Mouse (Mus musculus) left cerebral cortex, adult 11 months (tissue): ENCODE data around the gene Xrcc6.
"Not testable (repeated sequence)": the region's sequence is repeated elsewhere in the genome, so short reads cannot be mapped to it uniquely, and the experiment has no call there.

Experiments used
- DNase-seq: peaks from one replicate; pipeline ENCODE4 v3.0.0; 2022; ENCODE audit warnings: low spot score

Gene Xrcc6

DNA sequence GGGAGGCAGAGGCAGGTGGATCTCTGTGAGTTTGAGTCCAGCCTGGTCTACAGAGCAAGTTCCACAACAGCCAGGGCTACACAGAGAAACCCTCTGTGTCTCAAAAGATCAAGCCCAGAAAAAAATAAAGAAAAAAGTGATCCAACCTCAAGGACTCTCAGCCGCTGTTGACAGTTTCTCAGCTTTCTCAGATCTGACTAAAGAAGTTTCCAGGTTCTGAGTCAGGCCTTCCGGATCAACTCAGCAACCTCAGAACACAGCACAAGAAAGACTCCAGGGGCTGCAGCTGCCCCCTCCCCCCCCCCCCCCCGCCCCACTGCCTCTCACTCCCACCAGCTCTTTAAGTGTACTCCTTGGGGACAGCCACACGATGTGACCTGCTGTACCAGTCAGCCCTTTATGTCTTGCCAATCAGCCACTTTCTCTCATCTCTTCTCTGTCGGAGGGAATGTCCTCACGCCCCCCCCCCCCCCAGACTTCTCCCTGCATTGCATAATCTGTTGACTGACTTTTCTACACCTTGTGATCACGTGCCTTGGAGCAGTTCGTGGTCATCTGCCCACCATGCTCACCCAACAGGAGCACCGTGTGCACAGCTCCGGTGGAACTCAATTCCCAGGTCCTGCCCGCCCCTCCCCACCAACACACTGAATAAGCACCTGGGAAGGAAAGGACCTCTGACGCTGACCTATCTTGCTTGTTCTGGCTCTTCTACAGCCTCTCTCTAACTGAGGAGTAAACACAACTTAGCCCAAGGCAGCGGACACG, 21.4 kb upstream of the Xrcc6 start:
- no peak for DNase-seq

DNA sequence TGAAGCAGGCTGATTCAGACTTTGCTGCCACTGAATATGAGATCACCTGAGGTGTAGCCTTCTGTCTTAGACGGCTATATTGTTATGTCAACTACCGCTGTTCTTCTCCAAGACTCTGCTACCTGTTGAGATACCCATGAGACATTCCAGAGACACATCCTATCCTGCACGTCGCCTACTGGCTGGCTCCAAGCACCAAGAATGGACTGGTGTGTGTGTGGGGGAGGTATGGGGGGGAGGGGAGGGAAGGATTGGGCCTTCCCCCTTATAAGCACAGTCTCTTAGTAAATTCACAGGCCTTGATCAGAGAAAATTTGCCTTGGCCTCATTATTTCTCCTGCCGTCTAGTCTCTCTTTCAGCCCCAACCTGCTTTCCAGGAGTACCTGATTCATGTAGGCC, 19.8 kb upstream of the Xrcc6 start:
- no peak for DNase-seq

DNA sequence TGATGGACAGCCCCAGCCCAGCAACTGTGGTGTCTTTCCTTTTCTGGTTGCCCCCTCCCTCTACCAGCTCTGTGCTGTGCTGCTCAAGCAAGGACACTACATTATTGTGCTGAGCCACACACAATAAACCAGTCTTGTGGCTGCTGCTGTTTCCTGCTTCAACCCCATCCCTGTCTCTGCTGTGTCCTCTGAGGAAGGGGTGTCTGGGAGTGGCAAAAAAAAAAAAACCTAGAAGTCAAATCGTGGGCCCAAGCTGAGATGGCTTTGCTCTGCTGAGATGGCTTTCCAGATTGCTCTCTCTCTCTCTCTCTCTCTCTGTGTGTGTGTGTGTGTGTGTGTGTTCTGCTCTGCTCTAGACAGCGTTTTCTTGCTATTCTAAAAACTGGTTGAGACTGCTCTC, 19.2 kb upstream of the Xrcc6 start:
- DNase-seq: no peak

DNA sequence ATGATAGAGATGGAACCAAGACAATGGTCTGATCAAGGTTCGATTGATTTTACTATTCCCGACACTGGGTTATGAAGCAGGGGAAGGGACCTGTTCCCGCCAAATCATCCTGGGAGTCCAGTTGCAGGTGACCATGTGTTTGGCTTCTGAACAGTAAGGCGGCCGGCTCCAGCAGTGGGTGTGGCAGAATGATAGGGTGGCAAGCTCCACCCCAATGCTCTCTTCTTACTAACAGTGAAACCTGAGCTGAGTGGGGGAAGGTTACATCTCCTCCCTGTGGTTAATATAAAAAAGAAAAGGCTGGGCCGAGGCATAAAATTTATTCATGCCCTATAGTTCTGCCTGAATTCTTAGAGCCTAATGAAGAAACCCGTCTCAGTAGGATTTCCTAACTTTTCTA, 18.5 kb upstream of the Xrcc6 start:
- no peak for DNase-seq

DNA sequence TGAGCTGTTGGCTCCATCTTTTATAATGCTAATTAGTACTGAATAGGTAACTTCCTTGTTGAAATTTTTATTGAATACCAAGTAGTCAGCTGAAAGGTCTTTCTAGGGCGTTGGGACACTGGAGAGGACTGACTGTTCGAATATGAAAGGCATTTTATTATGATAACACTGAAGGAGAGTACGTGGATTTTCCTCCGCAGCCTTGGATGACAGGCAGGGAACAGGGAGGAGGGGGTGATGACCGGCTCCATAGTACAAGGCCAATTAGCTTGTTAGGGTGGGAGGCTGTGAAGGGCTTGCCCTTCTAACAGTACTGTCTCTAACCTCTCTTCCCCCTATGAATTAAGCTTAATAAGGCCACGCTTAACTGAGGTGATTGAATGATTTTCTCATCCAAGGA, 18.0 kb upstream of the Xrcc6 start:
- DNase-seq: not testable (repeated sequence)

DNA sequence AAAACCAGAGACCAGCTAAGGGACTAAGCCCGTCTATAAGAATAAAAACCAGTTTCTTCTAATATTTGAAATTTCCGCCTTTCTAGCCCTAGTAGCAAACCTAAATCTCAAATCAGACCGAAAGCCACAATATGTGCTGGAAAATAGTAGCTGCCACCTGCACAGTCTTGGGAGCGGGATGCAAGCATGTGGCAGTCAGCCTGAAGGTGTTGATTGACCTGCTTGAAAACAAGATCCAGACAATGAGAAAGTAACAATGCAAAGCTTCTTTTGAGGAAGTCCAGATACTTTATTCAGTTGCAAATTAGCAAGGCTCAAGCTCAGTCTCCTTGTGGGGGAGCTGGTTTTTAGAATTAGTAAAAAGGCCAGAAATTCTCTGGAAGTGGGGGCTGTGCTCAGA, 17.1 kb upstream of the Xrcc6 start:
- not testable (repeated sequence) for DNase-seq

DNA sequence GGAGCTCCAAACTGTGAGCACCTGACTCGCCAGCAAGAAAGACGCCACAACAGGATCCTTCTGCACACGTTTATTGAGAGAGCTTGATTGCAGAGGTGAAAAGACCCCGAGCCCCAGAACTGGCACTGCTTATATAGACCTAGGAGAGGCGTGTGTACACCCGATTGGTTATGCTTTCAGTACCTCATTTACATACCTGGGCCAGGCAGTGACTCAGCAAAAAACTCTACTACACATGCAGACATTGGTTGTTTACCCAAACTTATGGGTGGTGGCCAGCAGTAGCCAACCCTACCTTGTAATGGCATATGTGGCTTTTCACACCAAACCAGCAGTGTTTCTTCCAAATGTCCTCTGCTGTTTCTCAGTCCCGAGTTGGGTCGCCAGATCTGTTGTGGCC, 12.5 kb upstream of the Xrcc6 start:
- DNase-seq: not testable (repeated sequence)

DNA sequence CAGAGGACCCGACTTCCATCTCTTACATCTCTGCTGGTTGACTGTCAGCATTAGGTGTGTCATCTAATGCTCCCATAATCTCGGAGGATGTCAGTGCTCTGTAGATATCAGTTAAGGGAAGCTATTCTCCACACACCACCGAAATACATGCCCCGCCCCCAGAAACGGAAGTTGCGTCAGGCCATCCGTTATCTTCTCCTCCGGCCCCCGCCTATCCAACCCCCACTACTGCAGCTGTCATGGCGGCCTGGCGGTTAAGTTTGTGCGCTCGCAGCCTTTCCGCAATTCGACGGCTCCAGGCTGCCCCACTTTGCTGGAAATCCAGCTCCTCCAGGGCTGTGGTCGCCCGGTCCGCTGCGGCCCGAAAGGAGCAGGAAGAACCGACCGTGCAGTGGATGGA, 7.3 kb upstream of the Xrcc6 start, which contains the start of gene 1700029P11Rik:
Gene 1700029P11Rik, plus strand, starts transcription at position 220 of the 400 bp plus-strand sequence.
- no peak for DNase-seq

DNA sequence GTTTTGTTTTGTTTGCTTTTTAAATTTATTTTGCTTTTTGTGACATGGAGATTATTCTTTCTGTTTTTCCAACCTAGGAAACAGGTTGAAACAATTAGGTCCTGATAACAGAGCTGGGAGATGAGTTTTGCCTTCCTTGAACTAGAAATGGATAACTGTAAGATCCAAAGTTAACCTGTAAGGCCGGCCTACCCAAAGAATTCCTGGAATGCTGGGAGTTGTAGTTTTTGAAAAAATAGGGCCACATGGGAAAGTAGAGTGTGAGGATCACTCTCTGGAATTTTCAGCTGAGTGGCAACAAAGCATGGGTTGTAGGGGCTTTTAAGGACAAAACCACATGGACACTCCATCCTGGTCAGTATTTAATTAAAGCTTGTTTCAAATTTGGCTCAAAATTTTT, 5.5 kb upstream of the Xrcc6 start:
- no peak for DNase-seq

DNA sequence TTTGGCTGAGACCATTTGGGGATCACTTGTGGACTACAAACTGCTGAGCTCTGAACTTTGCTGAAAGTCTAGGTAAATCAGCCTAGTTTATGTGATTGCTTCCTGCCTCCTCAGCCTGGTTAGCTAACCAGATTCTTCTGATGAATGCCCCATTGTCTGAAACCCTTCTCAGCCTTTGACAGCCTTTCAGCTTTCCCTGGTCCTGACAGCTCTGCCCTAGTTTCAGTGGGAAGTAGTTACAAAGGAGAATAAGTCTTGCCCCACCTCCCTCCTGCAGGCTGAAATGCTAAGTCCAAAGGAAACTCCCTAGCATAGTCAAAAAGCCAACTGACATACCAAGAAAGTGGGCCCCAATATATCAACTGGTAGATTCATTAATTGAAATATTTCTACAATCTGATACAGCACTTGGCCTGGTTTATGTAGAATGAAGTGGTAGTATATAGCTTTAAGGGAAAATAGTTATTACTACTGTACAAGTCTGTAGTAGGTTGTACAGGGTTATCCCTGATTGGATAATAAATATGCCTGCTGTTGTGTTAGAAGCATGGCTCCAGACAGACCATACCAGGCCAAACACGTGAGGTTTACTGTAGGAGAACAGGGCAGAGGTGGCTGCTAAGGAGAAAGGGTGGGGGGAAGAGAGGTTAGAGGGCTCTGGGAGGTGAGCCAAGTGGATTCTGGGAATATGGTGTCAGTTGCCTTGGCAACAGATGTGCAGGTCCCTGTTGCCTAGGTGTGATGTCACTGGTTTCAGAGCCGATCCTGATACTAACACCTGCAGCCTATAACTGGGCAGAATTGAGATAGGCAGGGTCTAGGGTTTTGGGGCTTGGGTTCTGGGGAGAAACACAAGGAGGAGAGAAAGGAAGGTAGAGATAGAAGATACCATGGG, 2.1 kb upstream of the Xrcc6 start:
- no peak for DNase-seq

DNA sequence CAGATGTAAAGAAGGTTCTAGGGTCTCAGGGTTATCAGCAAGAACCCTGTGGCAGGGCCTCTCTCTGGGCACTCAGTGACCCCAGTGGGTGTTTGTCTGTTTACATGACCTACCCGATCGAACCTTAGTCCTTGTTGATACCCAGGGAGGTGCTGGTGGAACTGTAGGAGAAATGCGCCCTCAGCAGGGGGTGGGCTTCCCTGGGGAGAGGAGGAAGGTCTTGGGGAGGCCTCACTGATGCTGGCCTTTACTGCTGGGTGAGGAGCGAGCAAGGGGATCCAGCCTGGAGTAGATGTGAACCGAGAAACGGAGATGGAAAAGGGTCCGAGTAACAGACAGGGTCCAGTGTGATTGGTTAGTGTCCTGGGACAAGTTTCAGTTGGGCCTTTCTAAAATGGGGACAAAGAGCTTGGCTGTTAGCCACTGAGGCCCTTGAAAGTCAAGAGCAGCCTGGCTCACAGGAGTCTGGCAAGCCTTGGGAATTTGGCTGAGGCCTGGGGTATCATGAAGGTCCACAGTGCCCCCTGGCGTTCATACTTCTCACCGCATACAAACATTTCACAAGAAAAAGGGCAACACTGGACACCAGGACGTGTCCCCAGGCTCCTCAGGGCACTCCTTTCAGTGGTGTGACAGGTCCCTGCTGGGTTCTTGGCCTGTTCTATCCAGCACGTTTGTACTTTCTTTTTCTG, 1.9 kb downstream of the Xrcc6 start:
- DNase-seq: peak; percentile 79

DNA sequence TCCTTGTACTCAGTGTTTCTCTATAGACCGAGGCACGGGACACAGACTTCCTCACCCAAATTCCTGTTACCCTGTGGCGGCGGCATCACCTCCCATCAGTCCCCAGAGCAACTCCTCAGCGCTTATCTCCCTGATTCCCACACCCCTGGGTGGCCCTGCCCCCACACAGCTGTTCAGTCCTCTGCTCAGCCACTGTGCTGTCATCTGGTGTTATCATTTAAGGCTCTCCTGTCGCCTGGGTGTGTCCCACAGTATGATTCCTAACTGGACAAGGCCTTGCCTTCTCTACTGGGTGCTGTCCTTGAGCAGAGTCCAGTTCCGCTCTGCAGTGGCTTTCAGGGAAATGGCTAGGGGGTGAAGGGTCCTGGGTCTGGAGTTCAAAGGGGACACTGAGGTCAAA, 2.9 kb downstream of the Xrcc6 start:
- DNase-seq: no peak

DNA sequence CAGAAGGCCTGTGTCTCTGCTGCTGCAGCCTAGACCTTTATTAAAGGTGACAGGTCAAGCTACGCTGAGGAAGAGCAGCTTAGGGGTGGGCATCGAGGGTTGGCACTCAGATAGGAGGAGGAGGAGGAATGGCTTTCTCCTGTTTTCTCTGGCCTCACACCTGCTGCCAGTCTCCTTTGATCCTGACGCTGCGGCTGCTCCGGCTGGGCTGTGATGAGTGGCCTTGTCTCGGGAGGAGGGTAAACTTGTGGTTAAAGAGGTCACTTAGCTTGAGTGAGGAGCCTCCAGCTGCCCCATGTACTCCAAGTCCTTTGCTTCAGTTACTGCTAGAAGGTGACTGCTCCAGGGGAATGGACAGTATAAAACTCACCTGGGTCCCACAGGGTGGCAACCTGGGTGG, 6.4 kb downstream of the Xrcc6 start:
- no peak for DNase-seq

DNA sequence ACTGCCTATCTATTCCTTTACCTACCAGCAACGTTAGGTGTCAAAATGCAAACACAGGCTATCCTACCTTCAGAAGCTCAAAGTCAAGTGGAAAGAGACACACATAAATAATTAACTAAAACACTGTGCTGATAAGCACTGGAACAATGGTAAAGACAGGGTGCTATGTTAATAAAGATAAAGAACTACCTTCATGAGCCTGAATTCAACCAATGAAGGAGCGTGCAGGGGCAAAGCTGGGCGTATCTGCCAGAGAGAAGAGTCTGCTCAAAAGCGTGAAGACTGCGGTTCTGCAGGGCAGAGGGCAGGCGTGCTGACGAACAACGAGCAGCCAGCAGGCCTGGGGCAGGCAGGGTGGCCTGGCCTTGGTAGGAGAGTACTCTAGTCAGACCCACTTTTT, 16.6 kb downstream of the Xrcc6 start:
- DNase-seq: no peak

DNA sequence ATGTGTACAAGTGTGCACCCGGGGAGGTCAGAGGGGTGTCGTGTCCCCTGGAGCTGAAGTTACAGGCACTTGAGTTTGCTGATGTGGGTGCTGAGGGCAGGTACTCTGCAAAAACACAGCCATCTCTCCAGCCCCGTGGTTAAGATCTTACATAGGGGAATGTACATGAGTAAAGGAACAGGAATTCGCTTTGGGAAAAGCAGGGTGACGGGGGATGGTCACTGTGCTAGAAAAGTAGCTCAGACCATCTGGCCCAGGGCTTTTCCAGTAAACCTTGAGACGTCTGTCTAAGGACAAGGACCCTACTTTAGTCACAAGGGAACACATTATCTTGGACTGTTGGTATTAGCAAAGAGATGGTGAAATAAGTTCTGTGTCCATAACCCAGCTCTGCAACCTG, 24.3 kb downstream of the Xrcc6 start:
- DNase-seq: no peak

DNA sequence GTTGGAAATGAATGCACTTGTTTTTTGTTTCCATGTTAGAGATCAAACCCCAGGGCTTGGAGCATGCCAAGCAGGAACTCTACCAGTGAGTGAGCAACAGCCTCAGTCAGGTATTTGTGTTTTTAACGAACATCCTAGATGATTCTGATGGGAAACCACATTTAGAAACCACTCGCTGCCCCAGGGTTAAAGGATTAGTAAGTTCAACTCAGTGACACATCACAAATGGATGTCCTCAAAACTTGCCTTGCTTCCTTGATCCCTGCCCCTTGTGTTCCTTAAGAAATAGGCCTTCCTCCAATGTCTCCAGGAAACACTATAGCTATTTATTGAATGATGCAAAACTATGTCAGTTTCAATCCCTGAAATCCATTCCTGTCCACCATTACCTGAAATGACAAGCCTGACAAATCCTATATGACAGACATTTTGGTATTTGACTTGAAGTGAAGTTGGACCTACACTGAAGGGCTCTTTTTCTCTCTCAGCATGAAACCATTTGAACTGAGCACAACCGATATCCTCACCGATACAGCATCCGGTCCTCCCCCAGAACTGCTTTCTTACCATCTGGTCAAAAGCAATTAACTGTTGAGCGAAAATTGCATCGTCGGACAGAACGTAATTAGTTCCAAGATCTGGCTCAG, 27.2 kb downstream of the Xrcc6 start:
- no peak for DNase-seq

DNA sequence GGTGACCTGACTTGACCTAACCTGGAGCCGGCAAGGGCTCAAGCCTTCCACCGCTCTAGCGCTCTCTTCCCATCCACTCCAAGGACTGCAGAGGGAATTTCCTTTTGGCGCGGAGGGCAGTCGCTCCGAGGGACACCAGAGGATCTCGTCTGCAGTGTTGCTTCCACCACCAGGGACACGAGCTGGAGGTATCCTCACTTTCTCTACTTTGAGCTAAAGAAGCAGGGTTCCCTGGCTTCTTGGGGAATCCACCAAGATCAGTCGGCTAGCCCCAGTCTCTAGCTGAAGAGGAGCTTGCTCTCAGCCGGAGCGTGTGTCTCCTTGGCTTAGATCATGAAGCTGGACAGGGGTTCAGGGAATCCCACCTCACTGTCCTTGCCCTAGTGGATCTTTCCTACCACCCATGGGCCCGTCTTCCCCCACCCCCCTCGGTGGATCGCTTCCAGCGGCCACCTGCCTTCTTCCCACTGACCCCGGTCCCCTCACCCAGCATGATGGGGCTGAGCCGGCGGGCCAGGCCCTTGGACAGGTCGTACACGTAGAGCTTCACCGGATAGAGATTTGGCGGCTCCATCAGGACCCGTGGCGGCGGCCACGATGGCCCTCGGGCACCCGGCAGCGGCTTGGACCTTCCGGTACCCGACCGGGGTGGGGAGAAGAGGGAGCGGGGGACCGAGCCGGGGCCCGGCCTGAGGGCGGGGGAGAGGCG, 27.9 kb downstream of the Xrcc6 start:
- DNase-seq: no peak

DNA sequence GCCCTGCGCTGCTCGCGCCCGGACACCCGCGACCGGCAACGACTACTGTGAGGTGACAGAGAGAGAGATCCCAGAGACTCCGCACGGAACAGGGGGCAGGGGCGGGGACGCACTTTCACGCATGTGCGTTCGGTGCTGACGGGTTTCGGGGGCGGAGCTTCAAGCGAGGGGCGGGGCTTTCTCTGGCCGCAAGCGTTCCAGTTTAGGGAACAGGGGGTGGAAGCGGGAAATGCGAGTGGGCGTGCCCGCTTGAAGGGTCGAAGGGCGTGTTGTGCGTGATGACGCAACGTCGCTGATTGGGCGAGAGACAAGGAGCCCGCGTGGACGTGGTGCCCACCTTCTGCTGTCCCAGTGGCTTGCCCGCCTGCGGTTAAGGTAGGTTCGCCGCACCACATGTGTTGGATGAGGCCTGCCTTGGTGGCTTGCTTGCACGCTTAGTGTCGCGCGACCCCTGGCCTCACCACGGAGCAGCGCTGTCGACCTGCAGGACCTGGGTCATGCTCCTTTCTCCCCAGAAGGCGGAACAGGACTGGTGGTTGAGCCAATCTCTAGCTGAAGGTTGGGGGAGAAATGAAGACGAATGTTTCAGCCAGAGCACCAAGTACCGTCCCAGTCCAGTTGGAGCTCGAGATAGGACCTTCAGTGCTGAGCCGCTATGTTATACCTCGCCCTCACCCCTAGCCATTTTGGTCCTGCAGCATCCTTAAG, 28.6 kb downstream of the Xrcc6 start:
- DNase-seq: peak; percentile 99

DNA sequence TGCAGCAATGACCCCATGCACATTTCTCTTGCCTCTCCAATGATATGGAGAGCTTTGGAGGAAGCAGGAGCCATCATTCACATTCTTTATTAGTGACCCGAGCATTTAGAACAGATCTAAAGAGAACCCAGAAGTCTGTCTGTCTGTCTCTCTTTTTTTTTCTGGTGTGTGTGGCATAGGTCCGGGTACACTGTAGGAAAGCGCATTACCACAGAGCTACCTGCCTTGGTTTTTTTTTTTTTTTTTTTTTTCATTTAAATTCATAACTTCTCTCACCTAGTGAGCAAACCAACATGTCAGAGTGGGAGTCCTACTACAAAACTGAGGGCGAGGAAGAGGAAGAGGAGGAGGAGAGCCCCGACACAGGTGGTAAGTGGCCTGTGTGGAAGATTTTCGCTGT, 29.2 kb downstream of the Xrcc6 start:
- DNase-seq: no peak

DNA sequence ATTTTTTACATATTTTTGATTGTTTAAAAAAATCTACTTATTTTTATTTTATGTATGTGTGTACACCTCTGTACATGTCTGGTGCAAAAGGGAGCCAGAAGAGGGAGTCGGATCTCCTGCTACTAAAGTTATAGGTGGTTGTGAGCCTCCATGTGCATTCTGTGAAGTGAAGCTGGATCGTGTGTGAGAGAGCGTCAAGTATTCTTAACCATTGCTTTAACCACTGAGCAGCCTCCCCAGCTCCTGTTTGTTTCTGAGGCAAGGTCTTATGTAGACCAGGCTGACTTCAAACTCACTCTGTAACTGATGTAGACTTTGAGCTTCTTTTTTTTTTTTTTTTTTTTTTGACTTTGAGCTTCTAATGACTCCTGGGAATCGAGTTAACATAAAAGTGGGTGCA, 29.8 kb downstream of the Xrcc6 start:
- DNase-seq: no peak

DNA sequence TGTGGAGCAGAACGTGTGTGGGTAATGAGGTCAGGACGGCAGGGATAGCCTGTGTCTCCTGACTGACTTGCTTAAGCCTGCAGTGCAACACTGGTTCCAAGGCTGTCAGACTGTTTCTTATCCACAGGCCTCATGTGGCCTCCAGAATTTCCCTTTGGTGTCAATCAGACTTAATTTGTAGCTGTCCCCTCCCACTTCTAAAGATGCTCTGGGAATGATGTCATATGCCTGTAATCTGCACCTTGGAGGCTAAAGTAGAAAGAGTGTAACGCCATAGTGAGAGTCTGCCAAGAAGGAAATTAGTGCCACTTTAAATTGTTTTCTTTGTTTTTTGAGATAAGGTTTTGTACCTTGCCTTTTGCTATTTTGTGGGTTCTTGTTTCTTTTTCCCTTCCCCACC, 31.7 kb downstream of the Xrcc6 start:
- DNase-seq: no peak
